Mouse (Mus musculus) embryonic facial prominence, embryonic 15.5 days (tissue): ENCODE measurements around the gene Epb41l1. TPM values are rescaled to one million over a fixed set of nuclear protein-coding genes. Genes with fewer than 3 reads are reported as not detected.

Experiments used
- ATAC-seq: fragments of 200-750 bp; cut with Nextera tagmentation; 2 replicates; pipeline ENCODE4 v1.8.0; 2017; ENCODE audit warnings: low read depth, moderate TSS enrichment; ENCODE audit not compliant: insufficient number of reproducible peaks, low FRiP score, low TSS enrichment
- H3K27ac ChIP-seq: fragments of 300-500 bp; sonication (generic); replicated peaks from 2 replicates; pipeline ENCODE4 v1.5.1; 2015; ENCODE audit warnings: mild to moderate bottlenecking, inconsistent platforms
- H3K27me3 ChIP-seq: fragments of 300-500 bp; sonication (generic); 2 replicates; pipeline ENCODE4 v1.6.1; 2015; ENCODE audit warnings: inconsistent platforms
- H3K36me3 ChIP-seq: fragments of 300-500 bp; sonication (generic); 2 replicates; pipeline ENCODE4 v1.6.1; 2015; ENCODE audit warnings: mild to moderate bottlenecking, inconsistent platforms
- H3K4me1 ChIP-seq: fragments of 300-500 bp; sonication (generic); 2 replicates; pipeline ENCODE4 v1.6.1; 2015; ENCODE audit warnings: inconsistent platforms
- H3K4me2 ChIP-seq: fragments of 300-500 bp; sonication (generic); replicated peaks from 2 replicates; pipeline ENCODE4 v1.6.1; 2015; ENCODE audit warnings: mild to moderate bottlenecking, inconsistent platforms
- H3K4me3 ChIP-seq: fragments of 300-500 bp; sonication (generic); replicated peaks from 2 replicates; pipeline ENCODE4 v1.5.1; 2015; ENCODE audit warnings: mild to moderate bottlenecking, inconsistent platforms
- H3K9ac ChIP-seq: fragments of 300-500 bp; sonication (generic); 2 replicates; pipeline ENCODE4 v1.6.1; 2015; ENCODE audit warnings: inconsistent platforms
- H3K9me3 ChIP-seq: fragments of 300-500 bp; sonication (generic); replicated peaks from 2 replicates; pipeline ENCODE4 v1.6.1; 2016; ENCODE audit warnings: inconsistent platforms
- WGBS: fragments of 180-500 bp; shearing (Covaris S2); methylation state at CpG from one replicate; pipeline ENCODE4 v1.1.7; 2015; 5-methylcytosine and 5-hydroxymethylcytosine counted together
- polyA plus RNA-seq: library from polyadenylated mRNA; unstranded; fragments of >200 nt; fragmentation: Nextera tagmentation; extraction: Ambion mirVana; gene quantifications from 2 replicates; pipeline ENCODE4 v1.2.1, GENCODE M21; 2015

Epb41l1 gene
- polyA plus RNA-seq, 1 experiment from 2014 or later: 3.4 TPM

DNA sequence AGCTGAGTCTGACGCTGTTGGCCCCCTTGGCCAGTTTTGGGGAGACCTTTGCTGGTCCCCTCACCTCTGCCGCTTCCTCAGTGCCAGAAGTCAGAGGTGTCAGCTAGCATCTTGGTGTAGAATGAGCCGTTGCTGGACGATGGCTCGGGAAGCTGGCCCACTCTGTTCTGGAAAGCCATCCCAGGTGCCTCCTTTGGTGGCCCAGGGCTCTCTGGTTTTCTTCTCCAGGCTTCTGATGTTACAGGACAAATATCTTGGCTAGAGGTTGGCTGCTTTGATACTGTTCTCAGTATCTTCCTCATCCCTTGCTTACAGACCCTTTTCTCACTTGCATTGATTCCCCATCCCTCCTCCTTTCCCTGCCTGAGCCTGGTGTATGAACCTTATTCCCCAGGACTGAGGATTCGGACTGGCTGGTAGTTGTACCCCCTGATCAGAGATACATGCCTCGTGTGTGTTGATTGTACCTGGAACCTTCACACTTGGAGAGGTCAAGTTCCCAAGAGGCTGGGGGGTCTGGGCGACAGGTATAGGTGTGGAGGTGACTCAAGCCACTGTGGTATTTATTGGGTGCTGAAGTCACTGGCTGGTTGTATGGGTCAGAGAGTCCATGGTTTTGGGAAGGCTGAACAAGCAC, 55.5 kb downstream of the Epb41l1 start:
- peak overlapping the region; percentile 79 for H3K9ac ChIP-seq
- H3K36me3 ChIP-seq: no peaks in the 10 kb centered on the region
- no peaks in the 10 kb centered on the region for H3K27me3 ChIP-seq
- peak overlapping the region; percentile 70 for H3K4me3 ChIP-seq
- peak overlapping the region; percentile 86 for H3K27ac ChIP-seq
- H3K9me3 ChIP-seq: no peaks in the 10 kb centered on the region
- H3K4me2 ChIP-seq: peak overlapping the region; percentile 85
- 21% methylated on average over 8 of the region's 8 CpGs for WGBS
- no peak for ATAC-seq
- peaks cover 36% of the 10 kb centered on the region for H3K4me1 ChIP-seq

DNA sequence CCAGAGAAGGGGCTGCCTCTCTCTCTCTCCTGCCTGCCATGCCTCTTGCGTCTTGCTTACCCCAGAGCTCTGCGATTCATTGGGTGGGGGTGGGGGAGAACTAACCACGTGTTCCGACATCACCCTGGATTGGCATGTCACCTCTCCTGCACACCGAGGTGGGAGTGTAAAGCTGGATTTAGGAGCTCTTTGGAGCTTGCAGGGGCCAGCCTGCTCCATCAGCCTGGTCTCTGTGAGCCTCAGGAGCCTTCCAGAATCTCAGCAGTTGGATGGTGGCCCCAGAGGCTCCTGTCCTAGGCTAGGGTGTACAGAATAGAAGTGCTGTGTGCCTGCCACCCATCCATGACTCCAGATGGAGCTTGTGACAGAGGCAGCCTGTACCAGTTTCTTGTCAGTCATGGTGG, 56.0 kb downstream of the Epb41l1 start:
- ATAC-seq: no peak
- peaks cover 36% of the 10 kb centered on the region for H3K4me1 ChIP-seq
- no peaks in the 10 kb centered on the region for H3K36me3 ChIP-seq
- 20% methylated on average over 5 of the region's 5 CpGs for WGBS
- peak overlapping the region; percentile 85 for H3K4me2 ChIP-seq
- H3K9ac ChIP-seq: no peak overlapping the region
- H3K9me3 ChIP-seq: no peaks in the 10 kb centered on the region
- H3K27me3 ChIP-seq: no peaks in the 10 kb centered on the region
- peak overlapping the region; percentile 70 for H3K4me3 ChIP-seq
- no peak overlapping the region; the same call in 1 of the 2 replicates for H3K27ac ChIP-seq

DNA sequence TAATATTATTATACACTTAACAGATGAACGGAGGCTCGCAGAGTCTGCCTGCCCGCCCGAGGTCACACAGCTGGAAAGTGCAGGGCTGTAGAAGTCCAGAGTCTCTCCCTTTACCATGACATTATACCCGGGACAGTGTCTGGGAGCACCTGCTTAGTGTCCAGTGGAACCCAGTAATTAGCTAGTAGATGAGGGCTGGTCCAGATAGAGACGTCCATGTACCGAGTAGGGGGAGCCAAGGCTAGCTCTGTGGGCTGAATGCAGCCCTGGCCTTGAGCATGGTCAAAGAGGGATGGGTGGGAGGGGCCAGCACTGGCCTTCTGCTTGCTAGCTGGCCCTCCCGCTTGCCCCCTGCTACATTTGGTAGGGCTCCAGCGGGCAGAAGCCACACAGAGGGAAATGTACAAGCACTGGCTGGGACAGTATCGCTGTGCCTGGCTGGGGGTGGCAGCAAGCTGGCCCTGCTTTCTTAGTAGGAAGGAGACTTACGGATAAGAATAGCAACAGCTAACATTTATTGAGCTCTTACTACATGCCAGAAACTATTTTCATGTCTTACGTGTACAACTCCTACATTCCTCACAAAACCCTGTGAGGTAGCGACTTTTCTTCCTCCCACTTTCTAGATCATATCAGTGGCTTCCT, 57.5 kb downstream of the Epb41l1 start:
- WGBS: 76% methylated on average over 13 of the region's 13 CpGs
- Histone ChIP-seq H3K27me3 (no peaks in the 10 kb centered on the region), H3K36me3 (no peaks in the 10 kb centered on the region), H3K27ac (no peak overlapping the region), H3K4me1 (peaks cover 36% of the 10 kb centered on the region), H3K4me2 (no peak overlapping the region), H3K9me3 (no peaks in the 10 kb centered on the region), H3K4me3 (no peak overlapping the region), H3K9ac (no peak overlapping the region)
- no peak for ATAC-seq

- 57% methylated on average over 7 of the region's 7 CpGs for WGBS
- no peaks in the 10 kb centered on the region for H3K27me3 ChIP-seq
These were observed 59.1 kb downstream of the Epb41l1 start for GRCm38 (mm10) chr2:156479833-156480232.

GRCm38 (mm10) chr2:156480267-156480666, 59.6 kb downstream of the Epb41l1 start:
- Histone ChIP-seq H3K36me3 (no peaks in the 10 kb centered on the region), H3K4me1 (peaks cover 19% of the 10 kb centered on the region), H3K9ac (no peak overlapping the region), H3K4me2 (no peak overlapping the region), H3K4me3 (no peak overlapping the region), H3K9me3 (no peaks in the 10 kb centered on the region), H3K27me3 (no peaks in the 10 kb centered on the region), H3K27ac (no peak overlapping the region)
- no peak for ATAC-seq
- WGBS: 74% methylated on average over 7 of the region's 7 CpGs

More at GRCm38 (mm10) chr2:156479833-156480232, 59.1 kb downstream of the Epb41l1 start:
- Histone ChIP-seq H3K36me3 (no peaks in the 10 kb centered on the region), H3K27ac (no peak overlapping the region), H3K9me3 (no peaks in the 10 kb centered on the region), H3K4me1 (peaks cover 22% of the 10 kb centered on the region), H3K9ac (no peak overlapping the region), H3K4me3 (no peak overlapping the region), H3K4me2 (no peak overlapping the region)
- ATAC-seq: no peak

DNA sequence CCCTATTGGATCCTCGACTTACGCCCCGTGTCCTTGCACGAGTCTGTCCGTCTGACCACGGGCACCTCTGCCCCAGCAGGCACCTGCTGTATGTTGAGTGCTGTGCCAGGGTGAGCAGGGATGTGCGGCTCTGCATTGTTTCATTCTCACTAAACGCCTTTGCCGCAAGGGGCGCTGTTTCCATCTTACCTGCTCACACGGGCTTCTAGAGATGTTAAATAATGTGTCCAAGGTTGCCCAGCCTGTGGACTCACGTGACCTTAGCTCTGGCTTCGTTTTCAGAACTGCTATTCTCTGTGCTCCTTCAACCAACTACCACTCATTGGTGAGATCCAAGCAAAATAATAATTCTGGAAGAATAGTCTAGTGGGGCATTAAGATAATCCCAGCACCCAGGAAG, 61.6 kb downstream of the Epb41l1 start:
- Histone ChIP-seq H3K4me2 (no peak overlapping the region), H3K36me3 (no peaks in the 10 kb centered on the region), H3K27me3 (no peaks in the 10 kb centered on the region), H3K4me3 (no peak overlapping the region), H3K4me1 (peaks cover 7% of the 10 kb centered on the region), H3K9ac (no peak overlapping the region), H3K9me3 (no peaks in the 10 kb centered on the region), H3K27ac (no peak overlapping the region)
- WGBS: 38% methylated on average over 13 of the region's 13 CpGs
- no peak; the same call in 1 of the 2 replicates for ATAC-seq

GRCm38 (mm10) chr2:156482764-156483163, 62.1 kb downstream of the Epb41l1 start:
- peaks cover 8% of the 10 kb centered on the region for H3K4me1 ChIP-seq
- 88% methylated on average over 3 of the region's 3 CpGs for WGBS
- no peak overlapping the region for H3K4me2 ChIP-seq
- no peaks in the 10 kb centered on the region for H3K9me3 ChIP-seq
- no peak overlapping the region for H3K9ac ChIP-seq
- H3K27ac ChIP-seq: no peak overlapping the region
- H3K36me3 ChIP-seq: no peaks in the 10 kb centered on the region
- H3K4me3 ChIP-seq: no peak overlapping the region
- no peaks in the 10 kb centered on the region for H3K27me3 ChIP-seq
- no peak for ATAC-seq

- WGBS: 90% methylated on average over 7 of the region's 7 CpGs
- ATAC-seq: no peak
These were observed 62.5 kb downstream of the Epb41l1 start for GRCm38 (mm10) chr2:156483204-156483603.

DNA sequence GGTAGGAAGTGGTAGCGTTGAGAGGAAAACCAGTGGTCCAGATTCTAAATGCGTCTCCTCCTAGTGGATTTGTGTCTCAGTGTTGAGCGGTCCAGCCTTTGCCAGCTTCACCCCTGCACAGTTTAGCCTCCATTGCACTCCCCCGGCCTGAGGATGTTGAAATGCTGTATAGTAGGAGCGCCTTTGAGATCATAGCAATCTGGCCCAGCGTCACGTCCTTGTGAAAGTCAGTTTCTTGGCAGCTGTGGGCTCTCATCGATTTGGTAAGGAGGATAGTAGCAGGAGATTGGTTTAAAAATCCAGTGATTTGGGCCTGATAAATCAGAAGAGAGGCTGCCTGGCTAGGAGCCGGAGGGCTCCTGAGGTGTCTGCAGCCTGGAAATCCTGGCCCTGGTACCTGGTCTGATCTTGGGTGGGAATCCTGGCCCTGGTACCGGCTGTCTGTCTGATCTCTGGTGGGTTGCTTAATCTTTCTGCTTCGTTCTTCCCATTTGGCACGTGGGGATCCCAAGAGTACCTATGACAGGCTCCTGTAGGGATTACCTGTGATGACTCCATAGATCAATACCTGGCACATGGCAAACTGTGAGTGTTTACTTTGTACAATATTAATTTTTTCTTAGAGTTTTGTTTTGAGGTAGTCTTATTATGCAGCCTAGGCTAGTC, 65.5 kb downstream of the Epb41l1 start:
- no peaks in the 10 kb centered on the region for H3K36me3 ChIP-seq
- no peaks in the 10 kb centered on the region for H3K9me3 ChIP-seq
- peaks cover 22% of the 10 kb centered on the region for H3K4me1 ChIP-seq
- H3K27me3 ChIP-seq: no peaks in the 10 kb centered on the region
- 91% methylated on average over 12 of the region's 12 CpGs for WGBS
- no peak overlapping the region for H3K4me2 ChIP-seq
- H3K4me3 ChIP-seq: no peak overlapping the region
- no peak overlapping the region for H3K9ac ChIP-seq
- no peak for ATAC-seq
- no peak overlapping the region for H3K27ac ChIP-seq

More at GRCm38 (mm10) chr2:156483204-156483603, 62.5 kb downstream of the Epb41l1 start:
- H3K36me3 ChIP-seq: no peaks in the 10 kb centered on the region
- H3K4me3 ChIP-seq: no peak overlapping the region
- H3K27me3 ChIP-seq: no peaks in the 10 kb centered on the region
- H3K27ac ChIP-seq: no peak overlapping the region
- no peak overlapping the region for H3K9ac ChIP-seq
- H3K4me2 ChIP-seq: no peak overlapping the region
- no peaks in the 10 kb centered on the region for H3K9me3 ChIP-seq
- H3K4me1 ChIP-seq: peaks cover 12% of the 10 kb centered on the region

DNA sequence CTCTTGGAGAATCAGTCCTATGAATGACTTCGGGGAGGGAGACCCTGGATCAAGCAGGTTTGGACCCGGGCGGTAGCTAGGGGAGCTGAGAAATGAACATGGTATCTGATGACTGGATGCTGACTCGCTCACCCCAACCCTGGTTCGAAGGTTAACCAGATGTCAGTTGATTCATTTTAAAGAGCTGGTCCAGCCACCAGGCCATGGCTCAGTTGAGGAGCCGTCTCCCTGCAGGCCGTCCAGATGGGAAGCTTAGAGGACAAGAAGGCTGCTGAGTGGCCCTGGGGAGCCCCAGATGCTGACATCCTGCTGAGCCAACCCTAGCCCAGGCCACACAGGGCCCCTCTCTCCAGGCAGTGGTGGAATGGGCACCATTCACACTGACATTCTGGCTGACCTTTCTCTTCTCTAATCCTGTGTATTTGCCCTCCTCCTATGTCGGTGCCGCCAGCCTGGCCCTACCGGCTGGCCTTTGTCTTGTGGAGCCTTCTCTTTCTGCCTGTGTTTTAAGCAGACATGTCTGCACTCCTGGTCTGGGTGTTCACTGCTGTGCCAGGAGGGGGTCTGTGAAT, 67.0 kb downstream of the Epb41l1 start:
- 75% methylated on average over 10 of the region's 10 CpGs for WGBS
- H3K27ac ChIP-seq: no peak overlapping the region
- no peaks in the 10 kb centered on the region for H3K9me3 ChIP-seq
- ATAC-seq: no peak; the same call in 1 of the 2 replicates
- no peak overlapping the region for H3K4me2 ChIP-seq
- H3K9ac ChIP-seq: no peak overlapping the region
- no peaks in the 10 kb centered on the region for H3K36me3 ChIP-seq
- H3K4me3 ChIP-seq: no peak overlapping the region
- no peaks in the 10 kb centered on the region for H3K27me3 ChIP-seq
- H3K4me1 ChIP-seq: peaks cover 25% of the 10 kb centered on the region

DNA sequence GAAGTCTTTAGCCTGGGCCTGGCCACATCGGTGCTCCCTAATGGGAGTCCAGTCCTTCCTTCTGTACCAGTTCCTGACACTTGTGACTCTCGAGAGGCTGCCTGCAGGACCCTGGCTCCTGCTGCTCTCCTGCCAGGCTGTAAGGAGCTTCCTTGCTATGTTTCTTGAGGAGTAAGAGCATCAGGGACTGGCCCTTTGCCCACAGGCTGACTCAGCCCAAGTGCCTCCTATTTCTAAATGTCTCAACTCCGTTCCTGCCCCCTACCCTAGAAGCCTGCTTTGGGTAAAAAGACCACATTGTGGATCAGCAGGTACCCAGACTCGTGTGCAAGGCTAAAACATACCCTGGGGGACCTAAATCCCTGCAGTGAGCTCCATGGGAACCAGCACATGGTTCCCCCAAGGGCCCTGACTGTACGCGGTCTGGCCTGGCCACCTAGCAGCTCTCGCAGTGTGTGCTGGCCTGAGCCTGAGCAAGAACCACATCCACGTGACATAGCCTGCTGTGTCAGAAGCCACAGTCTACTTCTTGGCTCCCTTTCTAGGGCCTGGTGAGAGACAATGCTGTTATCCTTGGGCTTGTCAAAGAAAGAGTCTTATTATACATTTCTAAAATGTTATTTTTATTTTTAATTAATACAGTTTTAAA, 67.6 kb downstream of the Epb41l1 start:
- no peaks in the 10 kb centered on the region for H3K27me3 ChIP-seq
- H3K36me3 ChIP-seq: no peaks in the 10 kb centered on the region
- ATAC-seq: no peak
- H3K9me3 ChIP-seq: no peaks in the 10 kb centered on the region
- no peak overlapping the region for H3K4me3 ChIP-seq
- WGBS: 69% methylated on average over 8 of the region's 8 CpGs
- H3K4me1 ChIP-seq: peaks cover 25% of the 10 kb centered on the region
- no peak overlapping the region for H3K4me2 ChIP-seq
- no peak overlapping the region for H3K27ac ChIP-seq
- H3K9ac ChIP-seq: no peak overlapping the region
